Comparison of ENCODE assay signal across 8 mouse cellular contexts in genomic region chr8:111875758-111876157, GRCm38 (mm10). TPM values are rescaled to one million over a fixed set of nuclear protein-coding genes. Genes with fewer than 3 reads are reported as not detected.
DNase-seq lines count a peak whose midpoint lies in the region; ATAC-seq lines count a peak whose summit lies in the region.

No protein-coding gene starts in this region.

- no peaks in the 10 kb centered on the region for H3K27me3 ChIP-seq in heart, embryonic 13.5 days (replicated peaks)
- H3K27me3 ChIP-seq in limb, embryonic 11.5 days (ENCODE audit: control insufficient read depth, insufficient read depth, low read length), result no peaks in the 10 kb centered on the region
- H3K27me3 ChIP-seq in neural tube, embryonic 13.5 days, result no peaks in the 10 kb centered on the region

- peak overlapping the region; percentile 71 for H3K4me3 ChIP-seq in heart, embryonic 13.5 days
- H3K4me3 ChIP-seq in limb, embryonic 11.5 days (ENCODE audit: low read depth, low read length), result peak overlapping the region; percentile 76
- peak overlapping the region; percentile 75 for H3K4me3 ChIP-seq in neural tube, embryonic 13.5 days

- peak overlapping the region; percentile 86 for H3K9ac ChIP-seq in heart, embryonic 13.5 days
- H3K9ac ChIP-seq in limb, embryonic 11.5 days (ENCODE audit: low read length), result peak overlapping the region; percentile 72
- H3K9ac ChIP-seq in neural tube, embryonic 13.5 days, result peak overlapping the region; percentile 73

- peak overlapping the region; percentile 68 for H3K27ac ChIP-seq in heart, embryonic 13.5 days (replicated peaks)
- H3K27ac ChIP-seq in limb, embryonic 11.5 days (replicated peaks; ENCODE audit: low read depth, low read length), result no peak overlapping the region
- H3K27ac ChIP-seq in neural tube, embryonic 13.5 days (replicated peaks), result peak overlapping the region; percentile 81; the same call in 1 of the 2 replicates

- DNase-seq in cerebellum, adult 11-12 months, result peak; percentile 59
- peak; percentile 19 for DNase-seq in T-cell, adult 2 months (ENCODE audit: low spot score)
- DNase-seq in limb, embryonic 11.5 days (ENCODE audit: low spot score), result no peak
- no peak for DNase-seq in layer of hippocampus, adult 9-10 months (ENCODE audit: low spot score)
- no peak for DNase-seq in adrenal gland, postnatal 10 days

- peak overlapping the region; percentile 82 for H3K4me2 ChIP-seq in heart, embryonic 13.5 days
- peak overlapping the region; percentile 74 for H3K4me2 ChIP-seq in limb, embryonic 11.5 days (ENCODE audit: low read depth, severe bottlenecking)
- H3K4me2 ChIP-seq in neural tube, embryonic 13.5 days, result peak overlapping the region; percentile 76

- 16% methylated on average over 9 of the region's 9 CpGs for WGBS in heart, embryonic 13.5 days
- WGBS in limb, embryonic 11.5 days, result 21% methylated on average over 9 of the region's 9 CpGs
- WGBS in neural tube, embryonic 13.5 days, result 23% methylated on average over 9 of the region's 9 CpGs

- no peaks in the 10 kb centered on the region for H3K36me3 ChIP-seq in heart, embryonic 13.5 days
- H3K36me3 ChIP-seq in limb, embryonic 11.5 days (ENCODE audit: control insufficient read depth, insufficient read depth, low read length), result no peaks in the 10 kb centered on the region
- no peaks in the 10 kb centered on the region for H3K36me3 ChIP-seq in neural tube, embryonic 13.5 days

- no peaks in the 10 kb centered on the region for H3K9me3 ChIP-seq in heart, embryonic 13.5 days
- H3K9me3 ChIP-seq in limb, embryonic 11.5 days (ENCODE audit: control insufficient read depth, low read length), result no peaks in the 10 kb centered on the region
- no peaks in the 10 kb centered on the region for H3K9me3 ChIP-seq in neural tube, embryonic 13.5 days

- no peak for ATAC-seq in cerebellum, adult (ENCODE audit: insufficient number of reproducible peaks, low FRiP score, low TSS enrichment)
- no peak for ATAC-seq in heart, embryonic 13.5 days (ENCODE audit: extremely low read depth, insufficient number of reproducible peaks, low FRiP score, low TSS enrichment)
- no peak for ATAC-seq in limb, embryonic 11.5 days (ENCODE audit: insufficient number of reproducible peaks, low FRiP score, low TSS enrichment, low read depth)
- ATAC-seq in neural tube, embryonic 13.5 days (ENCODE audit: low read depth), result no peak

- peaks cover 8% of the 10 kb centered on the region for H3K4me1 ChIP-seq in heart, embryonic 13.5 days
- H3K4me1 ChIP-seq in limb, embryonic 11.5 days (ENCODE audit: control insufficient read depth, insufficient read depth, low read length), result no peaks in the 10 kb centered on the region
- H3K4me1 ChIP-seq in neural tube, embryonic 13.5 days (replicated peaks), result peaks cover 8% of the 10 kb centered on the region

RNA-seq across cellular contexts. Expression of gene Tmem170, which starts 0.8 kb away (rescaled TPM):
- 3.4 and 3.8 TPM in 2 replicates for polyA plus RNA-seq in heart, embryonic 13.5 days (2015; fragmentation: Nextera tagmentation; extraction: Ambion mirVana)
- polyA plus RNA-seq in limb, embryonic 11.5 days (2014; fragmentation: Nextera tagmentation; extraction: Ambion mirVana), result 7.7 and 7.8 TPM in 2 replicates
- polyA plus RNA-seq in neural tube, embryonic 13.5 days (2015; fragmentation: Nextera tagmentation; extraction: Ambion mirVana), result 5.3 and 5.9 TPM in 2 replicates
- total RNA-seq in adrenal gland, postnatal 10 days (2021), result 1 to 10 TPM; 6.2 TPM

RNA-seq across cellular contexts. Expression of gene Cfdp1, which starts 21.7 kb away (rescaled TPM):
- polyA plus RNA-seq in heart, embryonic 13.5 days (2015; fragmentation: Nextera tagmentation; extraction: Ambion mirVana), result 132 and 142 TPM in 2 replicates
- 268 TPM in 2 replicates for polyA plus RNA-seq in limb, embryonic 11.5 days (2014; fragmentation: Nextera tagmentation; extraction: Ambion mirVana)
- 175 and 197 TPM in 2 replicates for polyA plus RNA-seq in neural tube, embryonic 13.5 days (2015; fragmentation: Nextera tagmentation; extraction: Ambion mirVana)
- total RNA-seq in adrenal gland, postnatal 10 days (2021), result 10 to 100 TPM; 69.4 to 73.4 TPM

RNA-seq across cellular contexts. Expression of gene Chst5, which starts 34.5 kb away (rescaled TPM):
- polyA plus RNA-seq in heart, embryonic 13.5 days (2015; fragmentation: Nextera tagmentation; extraction: Ambion mirVana), result 0.17 and 0.19 TPM in 2 replicates
- 2.5 and 2.9 TPM in 2 replicates for polyA plus RNA-seq in limb, embryonic 11.5 days (2014; fragmentation: Nextera tagmentation; extraction: Ambion mirVana)
- polyA plus RNA-seq in neural tube, embryonic 13.5 days (2015; fragmentation: Nextera tagmentation; extraction: Ambion mirVana), result 4.2 and 6.0 TPM in 2 replicates
- under 1 TPM; 0.15 to 0.18 TPM for total RNA-seq in adrenal gland, postnatal 10 days (2021)

RNA-seq across cellular contexts. Expression of gene Tmem231, which starts 57.9 kb away (rescaled TPM):
- polyA plus RNA-seq in heart, embryonic 13.5 days (2015; fragmentation: Nextera tagmentation; extraction: Ambion mirVana), result 5.0 and 5.4 TPM in 2 replicates
- polyA plus RNA-seq in limb, embryonic 11.5 days (2014; fragmentation: Nextera tagmentation; extraction: Ambion mirVana), result 19.8 and 21.9 TPM in 2 replicates
- 16.0 and 16.3 TPM in 2 replicates for polyA plus RNA-seq in neural tube, embryonic 13.5 days (2015; fragmentation: Nextera tagmentation; extraction: Ambion mirVana)
- 1 to 10 TPM; 4.0 to 5.5 TPM for total RNA-seq in adrenal gland, postnatal 10 days (2021)

Comparison
In these comparisons a context has a peak if more than half of its experiments do, and no peak if none do; other contexts are left out.
1. DNase-seq: peak in cerebellum, adult 11-12 months (single experiment) and T-cell, adult 2 months (single experiment); none in limb, embryonic 11.5 days (single experiment), layer of hippocampus, adult 9-10 months (single experiment) and adrenal gland, postnatal 10 days (single experiment).
2. Peak in every context shown above with its lines, with median percentiles within 50 percentile points of each other: H3K4me2 ChIP-seq, H3K4me3 ChIP-seq and H3K9ac ChIP-seq.